Mouse (Mus musculus) liver (tissue): ENCODE measurements around the gene Brap.

ENCODE experiments used
- DNase-seq: peaks from one replicate; pipeline ENCODE4 v3.0.0-alpha.2; 2020; ENCODE audit warnings: mixed read lengths

The Brap gene

DNA sequence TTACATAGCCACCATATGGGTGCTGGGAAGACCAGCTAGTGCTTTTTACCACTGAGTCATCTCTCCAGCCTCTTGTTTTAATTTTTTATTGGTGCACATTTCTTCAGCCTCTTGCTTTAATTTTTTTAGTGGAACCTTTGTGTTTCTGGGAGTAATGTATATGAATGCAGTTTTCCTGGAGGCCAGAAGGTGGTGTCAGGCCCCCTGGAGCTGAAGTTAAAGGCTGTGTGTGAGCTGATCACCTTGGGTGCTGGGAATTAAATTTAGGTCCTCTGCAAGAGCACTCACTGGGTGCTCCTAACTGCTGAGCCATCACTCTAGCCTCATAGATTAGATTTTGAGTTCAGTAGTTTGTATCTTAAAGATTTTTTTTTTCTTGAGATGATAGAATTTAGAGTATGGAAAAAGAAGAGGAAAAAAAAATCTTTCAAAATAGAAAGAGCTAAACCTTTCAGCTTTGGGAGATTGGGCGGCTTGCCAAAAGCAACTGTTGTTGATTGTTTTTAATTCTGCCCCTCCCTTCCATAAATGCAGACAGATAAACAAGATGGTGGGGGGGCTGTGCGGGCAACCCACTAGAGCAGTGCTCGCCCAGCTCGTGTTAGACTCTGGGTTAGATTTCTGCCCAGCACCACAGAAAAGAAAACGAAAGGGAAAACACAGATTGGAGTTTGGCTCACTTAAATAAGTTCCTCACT is 60.7 kb downstream of the Brap start:
- DNase-seq: no peak

- DNase-seq: no peak
Measured at GRCm38 (mm10) chr5:121721841-121722240, 61.5 kb downstream of the Brap start.

DNA sequence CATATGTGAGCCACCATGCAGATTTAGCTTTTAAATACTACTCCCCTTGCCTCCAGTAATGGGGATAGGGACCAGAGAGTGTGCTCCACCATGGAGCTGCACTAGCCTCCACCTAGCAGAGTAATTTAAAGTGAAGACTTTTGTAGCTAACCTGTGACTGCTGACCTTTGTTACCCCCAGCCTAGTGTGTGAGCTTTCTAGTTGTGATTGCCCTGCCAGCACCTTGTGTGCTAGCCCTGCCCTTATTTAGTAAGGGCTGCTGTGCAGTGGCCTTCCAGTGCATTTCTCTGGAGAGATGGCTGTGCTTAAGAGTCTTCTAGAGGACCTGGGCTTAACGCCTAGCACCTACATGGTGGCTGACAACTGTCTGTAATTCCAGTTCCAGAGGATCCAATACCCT is 64.3 kb downstream of the Brap start:
- no peak for DNase-seq

GRCm38 (mm10) chr5:121730057-121730456 is 69.7 kb downstream of the Brap start:
- no peak for DNase-seq

DNA sequence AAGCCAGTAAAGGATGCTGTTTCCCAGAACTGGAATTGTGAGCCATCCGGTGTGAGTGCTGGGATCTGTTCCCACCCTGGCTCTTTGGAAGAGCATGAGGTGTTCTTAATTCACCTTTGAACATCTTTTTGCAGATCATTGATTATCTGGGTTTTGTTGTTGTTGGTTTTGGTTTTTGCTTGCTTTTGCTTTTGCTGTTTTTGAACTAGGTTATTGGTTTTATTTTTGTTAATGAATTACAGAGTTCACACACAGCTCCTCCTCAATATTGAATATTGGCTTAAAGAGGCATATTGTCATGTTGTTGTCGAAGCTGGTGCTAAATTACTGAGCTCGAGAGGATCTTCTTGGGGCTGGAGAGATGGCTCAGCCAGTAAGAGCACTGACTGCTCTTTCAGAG is 76.3 kb downstream of the Brap start:
- no peak for DNase-seq
